Mouse (Mus musculus) adrenal gland, postnatal 25 days (tissue): ENCODE results near the gene Herc6. TPM values are rescaled to one million over a fixed set of nuclear protein-coding genes. Genes with fewer than 3 reads are reported as not detected.
"Not testable (repeated sequence)": the region's sequence is repeated elsewhere in the genome, so short reads cannot be mapped to it uniquely, and the experiment has no call there.

Experiments used
- DNase-seq: peaks from one replicate; pipeline ENCODE4 v3.0.0; 2021; ENCODE audit warnings: mixed read lengths
- long read RNA-seq: library from polyadenylated mRNA; stranded (forward); transcript quantifications from one replicate; pipeline ENCODE4 v2.0.0, GENCODE M21; 2021
- total RNA-seq: library from RNA; stranded (reverse); gene quantifications from 2 replicates; pipeline ENCODE4 v1.2.3, GENCODE M21; 2021

Herc6 gene
- 14.6 and 19.4 TPM in 2 replicates for total RNA-seq
- long read RNA-seq, full-length matches to known transcripts: 5 of 13 reads
- long read RNA-seq, partial matches to known transcripts: 4 of 13 reads
- long read RNA-seq, other reads (novel, unspliced or antisense): 4 of 13 reads

GRCm38 (mm10) chr6:57580881-57581548 is at the start of gene Herc6:
Gene Herc6, plus strand, starts transcription at chr6:57581000.
- peak; percentile 78 for DNase-seq

GRCm38 (mm10) chr6:57531011-57531410 is 49.8 kb upstream of the Herc6 start:
- DNase-seq: no peak

GRCm38 (mm10) chr6:57531441-57531840 is 49.4 kb upstream of the Herc6 start:
- no peak for DNase-seq

GRCm38 (mm10) chr6:57532022-57532421 is 48.8 kb upstream of the Herc6 start:
- DNase-seq: no peak

GRCm38 (mm10) chr6:57533410-57533809 is 47.4 kb upstream of the Herc6 start:
- DNase-seq: no peak

- peak; percentile 42 for DNase-seq
Measured at GRCm38 (mm10) chr6:57534231-57534610, 46.6 kb upstream of the Herc6 start.

GRCm38 (mm10) chr6:57534611-57535286 is 46.1 kb upstream of the Herc6 start:
- peak; percentile 47 for DNase-seq

- DNase-seq: peak; percentile 97
Measured at GRCm38 (mm10) chr6:57535386-57535936, 45.3 kb upstream of the Herc6 start, which contains the start of gene Ppm1k. Gene Ppm1k, minus strand, starts transcription at chr6:57535468.

GRCm38 (mm10) chr6:57535971-57536669 is 44.7 kb upstream of the Herc6 start:
- DNase-seq: no peak

- no peak for DNase-seq
Measured at GRCm38 (mm10) chr6:57537887-57538286, 42.9 kb upstream of the Herc6 start.

GRCm38 (mm10) chr6:57540950-57541498 is 39.8 kb upstream of the Herc6 start:
- no peak for DNase-seq

GRCm38 (mm10) chr6:57541737-57542335 is 39.0 kb upstream of the Herc6 start:
- no peak for DNase-seq

- DNase-seq: not testable (repeated sequence)
Measured at GRCm38 (mm10) chr6:57543591-57543990, 37.2 kb upstream of the Herc6 start.

GRCm38 (mm10) chr6:57544866-57545265 is 35.9 kb upstream of the Herc6 start:
- DNase-seq: no peak

GRCm38 (mm10) chr6:57551211-57551796 is 29.5 kb upstream of the Herc6 start:
- no peak for DNase-seq

GRCm38 (mm10) chr6:57557796-57558317 is 22.9 kb upstream of the Herc6 start:
- DNase-seq: no peak

- DNase-seq: no peak
Measured at GRCm38 (mm10) chr6:57563454-57563853, 17.3 kb upstream of the Herc6 start.

GRCm38 (mm10) chr6:57565452-57565851 is 15.3 kb upstream of the Herc6 start:
- DNase-seq: no peak

GRCm38 (mm10) chr6:57567630-57568029 is 13.2 kb upstream of the Herc6 start:
- no peak for DNase-seq

GRCm38 (mm10) chr6:57570170-57570974 is 10.4 kb upstream of the Herc6 start:
- no peak for DNase-seq
